Mouse (Mus musculus) hindbrain, postnatal 0 days (tissue): ENCODE results near the gene Ech1. TPM values are rescaled to one million over a fixed set of nuclear protein-coding genes. Genes with fewer than 3 reads are reported as not detected.

Experiments
- ATAC-seq: fragments of 200-750 bp; cut with Nextera tagmentation; 2 replicates; pipeline ENCODE4 v1.8.0; 2017; ENCODE audit warnings: mild to moderate bottlenecking, moderate TSS enrichment, moderate library complexity
- DNase-seq: peaks from one replicate; pipeline ENCODE4 v3.0.0-alpha.2; 2015; ENCODE audit warnings: low spot score
- H3K27ac ChIP-seq: fragments of 300-500 bp; sonication (generic); 2 replicates; pipeline ENCODE4 v1.5.1; 2014; ENCODE audit warnings: mild to moderate bottlenecking
- H3K27me3 ChIP-seq: fragments of 300-500 bp; sonication (generic); 2 replicates; pipeline ENCODE4 v1.6.1; 2014; ENCODE audit warnings: low read length, mixed read lengths; ENCODE audit not compliant: insufficient read depth
- H3K36me3 ChIP-seq: fragments of 300-500 bp; sonication (generic); 2 replicates; pipeline ENCODE4 v1.6.1; 2014; ENCODE audit warnings: low read length, mixed read lengths; ENCODE audit not compliant: insufficient read depth
- H3K4me1 ChIP-seq: fragments of 300-500 bp; sonication (generic); 2 replicates; pipeline ENCODE4 v1.6.1; 2014; ENCODE audit warnings: antibody characterized with exemption, low read length, mixed read lengths; ENCODE audit not compliant: insufficient read depth
- H3K4me2 ChIP-seq: fragments of 300-500 bp; sonication (generic); 2 replicates; pipeline ENCODE4 v1.6.1; 2014; ENCODE audit warnings: low read depth, mild to moderate bottlenecking, low read length, moderate library complexity, mixed read lengths
- H3K4me3 ChIP-seq: fragments of 300-500 bp; sonication (generic); 2 replicates; pipeline ENCODE4 v1.5.1; 2014; ENCODE audit warnings: low read length
- H3K9ac ChIP-seq: fragments of 300-500 bp; sonication (generic); replicated peaks from 2 replicates; pipeline ENCODE4 v1.6.1; 2014; ENCODE audit warnings: mild to moderate bottlenecking, low read length, moderate library complexity, mixed read lengths
- H3K9me3 ChIP-seq: fragments of 300-500 bp; sonication (generic); 2 replicates; pipeline ENCODE4 v1.6.1; 2016; ENCODE audit warnings: low read length, mixed read lengths
- CTCF ChIP-seq: IDR thresholded peaks from 2 replicates; pipeline ENCODE4 v1.5.1; 2016; ENCODE audit warnings: antibody characterized with exemption, control low read depth, low read depth
- WGBS: fragments of 180-500 bp; shearing (Covaris S2); extraction: QIAGEN DNeasy Blood & Tissue Kit; methylation state at CpG from one replicate; pipeline ENCODE4 v1.1.7; 2014; 5-methylcytosine and 5-hydroxymethylcytosine counted together
- polyA plus RNA-seq: library from polyadenylated mRNA; unstranded; fragments of >200 nt; fragmentation: Nextera tagmentation; extraction: Ambion mirVana; gene quantifications from 2 replicates; pipeline ENCODE4 v1.2.1, GENCODE M21; 2015
- total RNA-seq: library from RNA; depleted of rRNA; stranded (reverse); fragments of >200 nt; gene quantifications from 2 replicates; pipeline ENCODE4 v1.2.3, GENCODE M21; 2014

The Ech1 gene
- total and polyA plus RNA-seq, 2 experiments from 2014 or later = 122 to 131 TPM

DNA sequence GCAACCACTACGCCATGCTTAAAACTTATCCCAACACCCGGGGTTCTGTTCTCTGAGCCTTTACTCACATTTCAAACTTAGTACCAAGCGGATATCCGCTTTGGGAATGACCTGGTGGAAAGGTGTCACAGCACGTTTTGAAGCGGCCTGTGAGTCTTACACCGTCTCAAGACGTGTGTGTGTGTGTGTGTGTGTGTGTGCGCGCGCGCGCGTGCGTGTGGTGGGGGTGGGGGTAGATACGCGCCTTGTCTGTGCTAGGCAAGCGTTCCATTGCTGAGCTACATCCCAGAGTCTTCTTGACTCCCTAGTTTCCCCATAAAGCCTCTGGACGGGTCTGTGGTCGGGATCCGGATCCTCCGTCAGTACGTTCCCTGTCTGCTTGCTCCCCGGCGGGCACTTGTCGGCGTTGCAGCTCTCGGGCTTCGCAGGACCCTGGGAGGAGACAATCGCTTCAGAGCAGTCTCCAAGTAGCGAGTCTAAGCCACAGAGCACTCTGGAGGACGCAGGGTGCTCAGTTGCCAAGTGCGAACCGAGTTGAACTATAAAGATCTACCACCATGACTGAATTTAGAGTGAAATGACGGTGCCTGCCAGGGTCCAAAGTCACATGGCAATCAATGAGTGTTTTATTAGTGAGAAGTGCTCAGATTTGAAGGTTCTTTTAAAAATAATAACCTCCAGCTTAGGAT is 15.5 kb upstream of the Ech1 start:
- Histone ChIP-seq H3K27ac (peak overlapping the region; percentile 100), H3K4me2 (peak overlapping the region; percentile 94), H3K4me3 (peak overlapping the region; percentile 84), H3K9me3 (no peaks in the 10 kb centered on the region), H3K27me3 (no peaks in the 10 kb centered on the region), H3K36me3 (peaks cover 15% of the 10 kb centered on the region), H3K4me1 (peaks cover 16% of the 10 kb centered on the region), H3K9ac (peak overlapping the region; percentile 73)
- under 1% methylated on average over 35 of the region's 35 CpGs for WGBS
- peak; percentile 1; the same call in 1 of the 2 replicates for TF ChIP-seq CTCF
- DNase-seq (peak; percentile 68), ATAC-seq (peak; percentile 12)

DNA sequence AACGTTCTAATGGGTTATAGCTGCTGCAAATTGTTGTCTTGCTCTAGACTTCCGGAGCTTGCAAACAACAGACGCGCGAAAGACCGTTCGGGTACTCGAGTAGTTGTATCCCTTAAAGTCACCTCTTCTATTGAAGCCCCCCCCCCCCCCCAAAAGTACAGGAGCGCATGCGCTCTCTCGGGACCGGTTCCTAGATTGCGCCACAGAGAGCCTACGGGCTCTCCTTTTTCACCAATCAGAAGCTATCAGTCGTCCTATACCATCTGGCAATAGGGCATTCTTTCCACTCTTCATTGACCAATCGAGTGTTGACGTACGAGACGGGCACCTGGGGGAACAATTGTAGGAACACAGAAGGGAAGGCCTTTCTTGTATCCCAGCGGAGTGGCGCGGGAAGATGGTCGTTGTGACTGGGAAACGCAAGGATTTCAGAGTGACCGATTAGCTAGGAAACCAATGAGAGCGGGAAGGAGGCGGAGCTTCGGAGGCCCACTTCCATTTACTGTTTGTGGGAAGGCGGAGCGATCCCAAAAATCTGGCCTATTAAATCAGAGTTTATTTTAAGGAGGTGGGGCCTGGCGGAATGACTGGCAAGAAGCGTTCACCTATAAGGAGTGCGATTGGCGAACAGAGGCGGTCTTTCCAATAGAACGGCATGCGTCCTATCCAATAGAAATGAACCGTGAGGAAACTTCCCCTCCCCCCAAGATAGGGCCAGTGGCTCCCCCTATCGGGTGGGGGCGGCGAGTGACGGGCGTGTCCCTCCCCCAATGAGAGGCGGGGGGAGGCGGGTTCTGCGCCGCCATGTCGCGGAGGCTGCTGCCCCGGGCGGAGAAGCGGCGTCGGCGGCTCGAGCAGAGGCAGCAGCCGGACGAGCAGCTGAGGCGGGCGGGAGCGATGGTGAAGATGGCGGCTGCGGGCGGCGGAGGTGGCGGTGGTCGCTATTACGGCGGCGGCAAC is 14.6 kb upstream of the Ech1 start:
- peak overlapping the region; percentile 94 for H3K4me2 ChIP-seq
- H3K27ac ChIP-seq = peak overlapping the region; percentile 100
- H3K27me3 ChIP-seq = no peaks in the 10 kb centered on the region
- H3K4me1 ChIP-seq = peaks cover 16% of the 10 kb centered on the region
- H3K36me3 ChIP-seq = peaks cover 22% of the 10 kb centered on the region
- no peaks in the 10 kb centered on the region for H3K9me3 ChIP-seq
- DNase-seq = peak; percentile 99
- peak; percentile 93 for ATAC-seq
- peak overlapping the region; percentile 84 for H3K4me3 ChIP-seq
- TF ChIP-seq CTCF = peak; percentile 68
- H3K9ac ChIP-seq = peak overlapping the region; percentile 92
- under 1% methylated on average over 69 of the region's 70 CpGs for WGBS

- under 1% methylated on average over 40 of the region's 40 CpGs for WGBS
- Histone ChIP-seq H3K27ac (peak overlapping the region; percentile 99), H3K9me3 (no peaks in the 10 kb centered on the region), H3K4me1 (peaks cover 16% of the 10 kb centered on the region), H3K4me2 (peak overlapping the region; percentile 77), H3K27me3 (no peaks in the 10 kb centered on the region), H3K9ac (peak overlapping the region; percentile 92), H3K36me3 (peaks cover 30% of the 10 kb centered on the region), H3K4me3 (peak overlapping the region; percentile 76)
- ATAC-seq (peak; percentile 13; the same call in 1 of the 2 replicates), DNase-seq (peak; percentile 98)
- TF ChIP-seq CTCF = no peak
Observed at GRCm38 (mm10) chr7:28811228-28811627, 13.8 kb upstream of the Ech1 start.

GRCm38 (mm10) chr7:28811640-28812275 is 13.3 kb upstream of the Ech1 start:
- DNase-seq = no peak
- H3K36me3 ChIP-seq = peaks cover 34% of the 10 kb centered on the region
- H3K4me3 ChIP-seq = peak overlapping the region; percentile 76
- H3K4me1 ChIP-seq = peaks cover 16% of the 10 kb centered on the region
- no peaks in the 10 kb centered on the region for H3K27me3 ChIP-seq
- peak overlapping the region; percentile 77 for H3K4me2 ChIP-seq
- WGBS = 8% methylated on average over 7 of the region's 7 CpGs
- no peak for ATAC-seq
- TF ChIP-seq CTCF = no peak
- H3K9ac ChIP-seq = peak overlapping the region; percentile 92
- H3K27ac ChIP-seq = peak overlapping the region; percentile 99; the same call in 1 of the 2 replicates
- H3K9me3 ChIP-seq = no peaks in the 10 kb centered on the region

DNA sequence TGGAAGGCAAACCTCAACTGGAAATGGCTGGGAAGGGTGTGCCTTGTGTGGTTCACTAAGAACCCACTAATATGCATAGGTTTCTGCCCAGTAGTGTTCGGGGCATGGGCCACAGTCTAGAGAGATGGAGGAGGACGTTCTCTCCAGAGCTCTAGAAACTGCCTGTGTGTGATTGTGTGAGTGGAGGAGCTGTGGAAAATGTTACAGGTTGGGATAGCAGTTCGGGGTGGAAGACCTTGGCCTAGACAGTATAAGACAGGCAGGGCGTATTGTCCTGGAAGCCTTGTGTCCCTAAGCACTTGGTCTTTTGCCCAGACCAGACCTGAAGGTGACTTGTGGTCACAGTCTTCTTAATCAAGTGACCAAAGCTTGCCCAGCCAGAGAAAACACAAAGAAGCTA is 12.6 kb upstream of the Ech1 start:
- Histone ChIP-seq H3K27ac (no peak overlapping the region), H3K9ac (peak overlapping the region; percentile 92; the same call in 1 of the 2 replicates), H3K36me3 (peaks cover 40% of the 10 kb centered on the region), H3K9me3 (no peaks in the 10 kb centered on the region), H3K27me3 (no peaks in the 10 kb centered on the region), H3K4me1 (peaks cover 16% of the 10 kb centered on the region), H3K4me2 (peak overlapping the region; percentile 77), H3K4me3 (peak overlapping the region; percentile 76)
- DNase-seq (no peak), ATAC-seq (no peak)
- WGBS = 62% methylated on average over 4 of the region's 4 CpGs
- no peak for TF ChIP-seq CTCF

GRCm38 (mm10) chr7:28812949-28813348 is 12.1 kb upstream of the Ech1 start:
- no peaks in the 10 kb centered on the region for H3K9me3 ChIP-seq
- H3K9ac ChIP-seq = no peak overlapping the region
- 76% methylated on average over 5 of the region's 5 CpGs for WGBS
- ATAC-seq (no peak), DNase-seq (no peak)
- H3K36me3 ChIP-seq = peaks cover 45% of the 10 kb centered on the region
- peaks cover 12% of the 10 kb centered on the region for H3K4me1 ChIP-seq
- no peak overlapping the region for H3K27ac ChIP-seq
- peak; percentile 42; the same call in 1 of the 2 replicates for TF ChIP-seq CTCF
- H3K27me3 ChIP-seq = no peaks in the 10 kb centered on the region
- no peak overlapping the region for H3K4me3 ChIP-seq
- H3K4me2 ChIP-seq = peak overlapping the region; percentile 77
